Mouse (Mus musculus) retina, postnatal 7 days (tissue): ENCODE measurements at regions not wholly inside any gene's neighbourhood (a gene's known extent, or its start where the extent isn't known, plus 50 kb on each side); places are given as distances from the start of the nearest gene placed in this dataset.
"Not testable (repeated sequence)": the region's sequence is repeated elsewhere in the genome, so short reads cannot be mapped to it uniquely, and the experiment has no call there.

Experiments used
- DNase-seq: peaks from one replicate; pipeline ENCODE4 v3.0.0-alpha.2; 2012; ENCODE audit warnings: low read depth, low spot score

DNA sequence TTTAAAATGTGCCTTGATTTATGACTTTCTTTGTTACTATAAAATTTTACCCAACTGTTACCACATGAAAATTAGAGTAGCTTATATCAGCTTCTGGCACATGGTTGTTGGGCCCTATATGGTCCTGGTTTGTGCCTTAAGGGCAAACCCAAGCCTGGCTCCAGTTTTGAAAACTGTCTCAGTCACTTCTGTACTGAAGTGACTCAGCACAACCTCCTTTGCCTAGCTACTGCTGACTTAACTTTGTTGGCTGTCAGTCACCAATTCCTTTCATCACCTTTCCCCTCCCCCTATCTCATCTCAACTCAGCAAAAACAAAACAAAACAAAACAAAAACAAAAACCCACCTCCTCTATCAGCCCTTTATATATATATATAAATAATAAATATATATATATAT is 251.0 kb upstream of the Myo3a start:
- no peak for DNase-seq

GRCm38 (mm10) chr2:21976831-21977230 is 250.5 kb upstream of the Myo3a start:
- no peak for DNase-seq

DNA sequence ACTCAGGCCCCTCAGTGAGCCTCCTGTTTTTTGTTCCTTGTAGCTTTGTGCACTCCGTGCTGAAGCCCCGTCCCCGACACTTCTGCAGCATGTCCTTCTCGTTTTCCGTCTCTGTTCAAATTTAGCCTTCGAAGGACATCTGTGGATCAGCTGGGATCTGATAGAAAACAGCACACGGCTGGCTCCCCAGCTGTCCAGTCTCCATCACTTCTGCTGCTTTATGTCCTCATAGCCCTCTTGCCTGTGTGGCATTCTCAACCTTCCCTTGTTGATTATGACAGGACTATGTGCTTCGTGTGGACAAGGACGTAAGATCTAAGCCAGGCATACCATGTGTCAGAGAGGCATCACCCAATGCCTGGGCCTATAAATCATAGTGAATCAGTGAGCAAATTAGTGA is 247.1 kb upstream of the Myo3a start:
- DNase-seq, result no peak

DNA sequence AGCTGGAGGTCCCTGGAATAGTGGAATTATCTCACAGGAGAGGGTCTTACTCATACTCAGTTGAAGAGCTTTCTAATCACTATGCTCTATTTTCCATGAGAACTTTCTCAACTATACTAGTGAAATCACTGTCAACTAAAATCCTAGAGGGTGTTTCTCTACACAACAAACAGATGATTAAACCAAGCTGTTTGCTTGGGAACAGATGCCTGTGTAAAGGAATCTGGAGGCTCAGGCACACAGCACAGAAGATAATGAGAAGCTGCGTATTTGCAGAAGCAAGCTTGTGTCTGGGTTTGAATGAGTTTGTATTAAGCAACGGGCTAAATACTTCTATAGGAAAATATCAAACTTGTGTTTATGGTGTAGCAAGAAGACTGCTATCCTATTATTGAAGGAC is 202.9 kb upstream of the Myo3a start:
- no peak for DNase-seq

DNA sequence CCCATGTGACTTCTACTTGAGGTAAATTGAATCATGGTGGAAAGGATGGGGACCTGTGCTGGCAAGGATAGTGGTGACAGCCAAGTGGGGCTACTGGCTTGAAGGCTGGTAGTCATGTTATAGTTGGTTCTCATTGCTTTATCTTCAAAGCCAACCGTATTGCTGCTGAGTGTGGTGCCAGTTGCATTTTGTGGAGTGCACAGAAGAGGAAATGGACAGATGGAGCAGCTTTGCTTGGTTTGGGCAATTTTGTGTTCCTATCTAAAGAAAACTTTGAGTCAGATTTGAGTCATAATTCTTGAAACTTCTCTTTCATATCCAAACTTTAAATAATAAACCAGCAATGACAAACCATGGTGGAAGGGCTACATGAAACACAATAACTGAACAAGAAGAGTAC is 200.5 kb upstream of the Myo3a start:
- no peak for DNase-seq

DNA sequence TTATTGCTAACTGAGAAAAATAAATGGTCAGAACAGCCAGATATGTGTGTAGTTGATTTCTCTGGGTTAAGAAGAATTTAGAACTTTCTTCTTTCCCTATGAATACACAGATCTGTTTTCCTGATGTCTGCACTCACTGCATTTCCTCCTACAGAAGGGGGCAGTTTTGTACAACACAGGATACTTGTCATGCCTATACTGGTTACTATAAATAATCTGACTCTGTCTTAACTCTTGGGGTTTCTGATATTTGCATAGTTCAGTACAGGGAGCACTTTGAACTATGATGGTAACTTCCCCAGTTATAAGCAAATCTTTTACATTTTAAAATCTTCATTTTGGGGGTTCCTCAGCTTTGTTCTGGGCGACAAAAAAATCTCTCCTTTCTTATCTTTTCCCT is 198.7 kb upstream of the Myo3a start:
- no peak for DNase-seq

DNA sequence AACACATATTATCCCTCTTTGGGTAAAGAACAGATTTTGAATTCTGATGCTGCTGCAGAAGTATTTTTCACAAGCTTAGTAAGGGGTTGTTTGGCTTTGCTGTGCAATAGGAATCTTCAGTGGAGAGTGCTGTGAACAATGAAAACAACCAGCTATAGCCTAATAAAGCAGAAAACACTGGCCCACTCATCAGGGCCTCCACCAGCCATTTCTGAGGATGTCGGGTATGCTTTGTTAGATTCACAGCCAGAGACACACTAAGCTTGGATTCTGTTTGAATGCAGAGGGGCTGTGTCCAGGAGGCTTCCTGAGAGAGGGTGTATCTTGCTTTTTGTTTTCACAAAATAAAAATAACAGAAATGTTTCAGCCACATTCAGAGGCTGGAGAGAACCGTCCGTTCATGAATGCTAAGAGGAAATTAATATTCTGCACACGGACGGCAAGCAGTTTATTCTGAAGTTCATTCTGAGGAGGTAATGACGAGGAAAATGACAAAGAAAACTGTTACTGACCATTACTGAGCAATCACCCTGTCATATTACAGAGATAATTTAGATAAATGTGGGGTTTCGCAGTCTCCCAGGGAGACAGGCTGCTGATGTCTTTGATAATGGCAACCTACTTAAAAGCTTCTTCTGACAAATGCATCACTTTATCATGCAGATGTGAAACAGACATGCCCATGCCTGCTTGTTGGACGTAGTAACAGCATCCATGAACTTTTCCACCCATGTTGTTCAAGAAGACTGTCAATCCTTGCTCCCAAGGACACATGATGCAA is 198.1 kb upstream of the Myo3a start:
- peak; percentile 14 for DNase-seq

DNA sequence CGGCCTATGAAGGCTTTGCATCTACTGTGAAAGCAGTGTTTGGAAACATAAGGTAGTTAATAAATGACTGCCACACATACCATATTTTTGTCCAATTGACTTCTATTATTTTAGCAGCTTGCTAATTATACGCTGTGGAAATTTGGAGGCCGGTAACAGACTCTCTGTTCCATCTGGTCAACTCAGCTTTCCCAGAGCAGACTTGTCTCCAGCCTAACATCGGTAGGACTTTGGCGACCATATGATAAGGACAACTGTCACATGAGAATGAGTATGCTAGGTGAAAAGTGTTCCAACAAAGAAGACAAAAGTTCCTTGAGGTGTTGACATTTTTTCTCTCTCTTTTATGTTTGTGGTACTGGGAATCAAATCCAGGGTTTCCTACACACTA is 197.5 kb upstream of the Myo3a start:
- DNase-seq, result no peak

DNA sequence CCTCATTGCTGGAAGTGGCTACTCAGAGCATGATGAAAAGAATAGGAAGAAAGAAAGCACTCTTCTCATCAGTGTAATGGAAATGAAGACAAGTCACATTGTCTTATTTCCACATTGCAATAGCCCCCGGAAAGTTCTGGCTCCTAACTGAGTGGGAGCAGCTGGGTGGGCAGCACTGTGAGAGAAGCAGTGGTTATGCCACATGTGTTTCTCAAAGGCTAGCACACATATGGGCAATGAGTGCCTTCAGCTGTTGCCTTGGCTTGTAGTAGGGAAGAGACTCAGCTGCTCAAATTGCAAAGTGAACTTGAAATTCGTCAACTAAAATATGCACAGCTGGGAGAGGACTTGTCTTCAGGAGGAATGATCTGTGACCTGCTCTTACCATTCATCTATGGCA is 190.5 kb upstream of the Myo3a start:
- DNase-seq, result no peak

GRCm38 (mm10) chr2:22038780-22039179 is 188.5 kb upstream of the Myo3a start:
- no peak for DNase-seq

GRCm38 (mm10) chr2:22043937-22044336 is 183.4 kb upstream of the Myo3a start:
- DNase-seq, result not testable (repeated sequence)

DNA sequence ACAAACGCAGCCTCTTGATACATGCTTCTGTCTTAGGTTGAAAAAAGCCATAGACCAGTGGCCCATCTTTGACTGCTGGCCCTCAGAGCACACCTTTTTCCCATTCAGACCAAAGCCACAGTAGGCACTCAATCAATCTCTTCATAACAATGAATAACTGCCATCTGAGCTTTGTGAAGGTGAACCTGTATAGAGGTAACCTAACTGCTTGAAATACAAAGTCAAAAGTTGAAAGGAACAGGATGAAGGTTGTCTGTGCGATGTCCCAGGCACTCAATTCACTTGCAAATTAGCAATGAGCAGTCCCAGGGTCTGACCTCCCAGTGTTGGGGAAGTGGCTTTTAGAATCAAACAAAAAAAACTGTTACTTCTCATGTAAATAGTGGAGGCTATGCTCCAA is 182.4 kb upstream of the Myo3a start:
- DNase-seq, result no peak

- no peak for DNase-seq
These were observed 179.8 kb upstream of the Myo3a start for GRCm38 (mm10) chr2:22047465-22047864.

DNA sequence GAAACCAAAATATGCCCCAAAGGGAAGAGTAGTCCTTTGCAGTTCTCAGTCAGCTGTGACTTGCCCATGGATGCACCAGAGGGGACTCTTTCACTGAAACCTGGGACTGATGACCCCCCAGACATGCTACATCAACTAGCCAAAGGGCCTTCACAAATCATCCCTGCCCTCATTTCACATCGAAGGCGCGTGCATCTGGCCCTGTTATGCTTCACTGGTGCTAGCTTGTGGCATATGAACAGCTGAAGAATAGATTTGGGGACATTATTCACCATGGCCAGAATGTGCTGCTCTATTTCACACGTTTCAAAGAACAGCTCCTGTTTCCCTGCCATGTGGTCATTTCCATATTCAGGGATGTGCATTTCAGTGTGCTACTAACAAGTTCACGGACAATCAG is 160.8 kb upstream of the Myo3a start:
- DNase-seq, result peak; percentile 9

DNA sequence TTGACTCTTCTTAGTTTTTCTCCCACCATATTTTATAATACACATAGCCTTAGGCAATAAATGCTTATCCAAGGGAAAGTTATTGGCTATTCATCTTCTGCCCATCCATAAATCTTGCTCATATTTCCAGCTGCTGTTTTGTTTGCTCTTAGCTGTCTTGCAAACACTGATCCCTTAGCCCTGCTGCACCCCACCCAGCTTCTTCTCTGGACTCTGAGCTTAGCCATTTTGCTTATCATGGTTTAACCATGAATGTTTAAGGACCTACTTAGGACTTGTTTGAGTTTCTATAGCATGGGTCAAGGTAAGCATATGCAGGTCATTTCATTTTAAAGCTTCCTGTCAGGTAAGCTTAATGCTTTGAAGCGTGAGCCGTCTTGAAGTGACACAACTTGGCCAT is 130.5 kb upstream of the Myo3a start:
- no peak for DNase-seq

GRCm38 (mm10) chr2:22105150-22105549 is 122.2 kb upstream of the Myo3a start:
- no peak for DNase-seq

GRCm38 (mm10) chr2:22149721-22150120 is 77.6 kb upstream of the Myo3a start:
- no peak for DNase-seq

GRCm38 (mm10) chr2:22156576-22156975 is 70.7 kb upstream of the Myo3a start:
- no peak for DNase-seq

GRCm38 (mm10) chr2:22165443-22165842 is 61.9 kb upstream of the Myo3a start:
- no peak for DNase-seq

GRCm38 (mm10) chr2:22165919-22166318 is 61.4 kb upstream of the Myo3a start:
- no peak for DNase-seq
